Mouse (Mus musculus) midbrain, embryonic 16.5 days (tissue): ENCODE results near the gene Psmd11. TPM values are rescaled to one million over a fixed set of nuclear protein-coding genes. Genes with fewer than 3 reads are reported as not detected.
"Not testable (repeated sequence)": the region's sequence is repeated elsewhere in the genome, so short reads cannot be mapped to it uniquely, and the experiment has no call there.

Experiments
- ATAC-seq: fragments of 200-750 bp; cut with Nextera tagmentation; 2 replicates; pipeline ENCODE4 v1.8.0; 2017; ENCODE audit warnings: moderate TSS enrichment
- H3K27ac ChIP-seq: fragments of 300-500 bp; sonication (generic); 2 replicates; pipeline ENCODE4 v1.5.1; 2014; ENCODE audit warnings: mild to moderate bottlenecking, low read length, mixed read lengths
- H3K27me3 ChIP-seq: fragments of 300-500 bp; sonication (generic); 2 replicates; pipeline ENCODE4 v1.6.1; 2014; ENCODE audit warnings: low read depth, low read length, mixed read lengths; ENCODE audit not compliant: control insufficient read depth, insufficient read depth
- H3K36me3 ChIP-seq: fragments of 300-500 bp; sonication (generic); 2 replicates; pipeline ENCODE4 v1.6.1; 2014; ENCODE audit warnings: mild to moderate bottlenecking, low read length, moderate library complexity, mixed read lengths; ENCODE audit not compliant: control insufficient read depth, insufficient read depth
- H3K4me1 ChIP-seq: fragments of 300-500 bp; sonication (generic); 2 replicates; pipeline ENCODE4 v1.6.1; 2014; ENCODE audit warnings: mild to moderate bottlenecking, low read length, mixed read lengths; ENCODE audit not compliant: control insufficient read depth, insufficient read depth
- H3K4me2 ChIP-seq: fragments of 300-500 bp; sonication (generic); 2 replicates; pipeline ENCODE4 v1.6.1; 2014; ENCODE audit warnings: mild to moderate bottlenecking, low read length, mixed read lengths
- H3K4me3 ChIP-seq: fragments of 300-500 bp; sonication (generic); 2 replicates; pipeline ENCODE4 v1.5.1; 2014; ENCODE audit warnings: low read depth, mild to moderate bottlenecking, low read length, moderate library complexity, mixed read lengths
- H3K9ac ChIP-seq: fragments of 300-500 bp; sonication (generic); 2 replicates; pipeline ENCODE4 v1.6.1; 2014; ENCODE audit warnings: low read depth, low read length, mixed read lengths
- H3K9me3 ChIP-seq: fragments of 300-500 bp; sonication (generic); replicated peaks from 2 replicates; pipeline ENCODE4 v1.6.1; 2014; ENCODE audit warnings: mild to moderate bottlenecking, low read length, mixed read lengths; ENCODE audit not compliant: control insufficient read depth, poor library complexity, severe bottlenecking
- WGBS: fragments of 180-500 bp; shearing (Covaris S2); extraction: QIAGEN DNeasy Blood & Tissue Kit; methylation state at CpG from one replicate; pipeline ENCODE4 v1.1.7; 2014; 5-methylcytosine and 5-hydroxymethylcytosine counted together
- polyA plus RNA-seq: library from polyadenylated mRNA; unstranded; fragments of >200 nt; fragmentation: Nextera tagmentation; extraction: Ambion mirVana; gene quantifications from 2 replicates; pipeline ENCODE4 v1.2.1, GENCODE M21; 2015

Psmd11 gene
- polyA plus RNA-seq, 1 experiment from 2014 or later, result 270 TPM

GRCm38 (mm10) chr11:80452242-80452641 lies 23.8 kb downstream of the Psmd11 start:
- peaks cover 5% of the 10 kb centered on the region; the same call in 1 of the 2 replicates for H3K36me3 ChIP-seq
- no peak overlapping the region for H3K27ac ChIP-seq
- H3K4me3 ChIP-seq, result no peak overlapping the region
- ATAC-seq, result no peak
- no peak overlapping the region for H3K9ac ChIP-seq
- no peaks in the 10 kb centered on the region for H3K27me3 ChIP-seq
- 88% methylated on average over 3 of the region's 3 CpGs for WGBS
- no peaks in the 10 kb centered on the region for H3K4me1 ChIP-seq
- H3K9me3 ChIP-seq, result no peaks in the 10 kb centered on the region
- H3K4me2 ChIP-seq, result no peak overlapping the region

GRCm38 (mm10) chr11:80453198-80453597 lies 24.8 kb downstream of the Psmd11 start:
- Histone ChIP-seq H3K4me1 (no peaks in the 10 kb centered on the region), H3K9ac (no peak overlapping the region), H3K27ac (no peak overlapping the region), H3K9me3 (no peaks in the 10 kb centered on the region), H3K36me3 (peaks cover 2% of the 10 kb centered on the region; the same call in 1 of the 2 replicates), H3K4me2 (no peak overlapping the region), H3K4me3 (no peak overlapping the region), H3K27me3 (no peaks in the 10 kb centered on the region)
- ATAC-seq, result no peak
- WGBS, result 92% methylated on average over 1 of the region's 1 CpGs

- peaks cover 41% of the 10 kb centered on the region for H3K36me3 ChIP-seq
- not testable (repeated sequence) for H3K27me3 ChIP-seq, H3K4me2 ChIP-seq, H3K27ac ChIP-seq, H3K9me3 ChIP-seq, H3K4me1 ChIP-seq, H3K4me3 ChIP-seq, H3K9ac ChIP-seq, ATAC-seq
- 92% methylated on average over 4 of the region's 4 CpGs for WGBS
Measured at GRCm38 (mm10) chr11:80463605-80464130, 35.3 kb downstream of the Psmd11 start.

GRCm38 (mm10) chr11:80471836-80472605 lies 43.6 kb downstream of the Psmd11 start:
- ATAC-seq, result no peak
- WGBS, result 75% methylated on average over 16 of the region's 16 CpGs
- Histone ChIP-seq H3K27me3 (no peaks in the 10 kb centered on the region), H3K36me3 (peaks cover 15% of the 10 kb centered on the region), H3K27ac (no peak overlapping the region), H3K9me3 (no peaks in the 10 kb centered on the region), H3K4me2 (no peak overlapping the region), H3K9ac (no peak overlapping the region), H3K4me3 (no peak overlapping the region), H3K4me1 (no peaks in the 10 kb centered on the region; the same call in 1 of the 2 replicates)

- Histone ChIP-seq H3K9me3 (no peaks in the 10 kb centered on the region), H3K27me3 (no peaks in the 10 kb centered on the region), H3K4me1 (no peaks in the 10 kb centered on the region; the same call in 1 of the 2 replicates), H3K4me2 (no peak overlapping the region), H3K27ac (no peak overlapping the region), H3K36me3 (peaks cover 8% of the 10 kb centered on the region), H3K9ac (no peak overlapping the region), H3K4me3 (no peak overlapping the region)
- 32% methylated on average over 2 of the region's 2 CpGs for WGBS
- ATAC-seq, result no peak
Measured at GRCm38 (mm10) chr11:80474175-80474691, 45.8 kb downstream of the Psmd11 start.

GRCm38 (mm10) chr11:80474846-80475245 lies 46.4 kb downstream of the Psmd11 start:
- H3K4me3 ChIP-seq, result no peak overlapping the region
- H3K27ac ChIP-seq, result no peak overlapping the region
- peaks cover 5% of the 10 kb centered on the region for H3K36me3 ChIP-seq
- no peak overlapping the region for H3K4me2 ChIP-seq
- H3K9ac ChIP-seq, result no peak overlapping the region
- no peaks in the 10 kb centered on the region for H3K9me3 ChIP-seq
- ATAC-seq, result no peak
- no peaks in the 10 kb centered on the region for H3K27me3 ChIP-seq
- H3K4me1 ChIP-seq, result no peaks in the 10 kb centered on the region; the same call in 1 of the 2 replicates
- WGBS, result 96% methylated on average over 11 of the region's 11 CpGs

GRCm38 (mm10) chr11:80475544-80475943 lies 47.1 kb downstream of the Psmd11 start:
- ATAC-seq, result no peak

GRCm38 (mm10) chr11:80476222-80477189 lies 48.1 kb downstream of the Psmd11 start, which contains the start of gene Cdk5r1:
Cdk5r1 (plus strand) TSS chr11:80477023.
- under 1% methylated on average over 54 of the region's 116 CpGs for WGBS
- peak within 1 kb of the TSS; percentile 86 for H3K4me3 ChIP-seq
- ATAC-seq, result peak; percentile 89
- no peaks in the 10 kb centered on the region for H3K27me3 ChIP-seq
- peaks cover 5% of the 10 kb centered on the region for H3K4me1 ChIP-seq
- H3K27ac ChIP-seq, result peak within 1 kb of the TSS; percentile 99
- peak within 1 kb of the TSS; percentile 99 for H3K9ac ChIP-seq
- no peaks in the 10 kb centered on the region for H3K9me3 ChIP-seq
- no peaks in the 10 kb centered on the region; the same call in 1 of the 2 replicates for H3K36me3 ChIP-seq
- H3K4me2 ChIP-seq, result peak within 1 kb of the TSS; percentile 83

More at GRCm38 (mm10) chr11:80475544-80475943, 47.1 kb downstream of the Psmd11 start:
- no peaks in the 10 kb centered on the region; the same call in 1 of the 2 replicates for H3K36me3 ChIP-seq
- 85% methylated on average over 9 of the region's 9 CpGs for WGBS
- H3K4me1 ChIP-seq, result no peaks in the 10 kb centered on the region; the same call in 1 of the 2 replicates
- H3K27me3 ChIP-seq, result no peaks in the 10 kb centered on the region
- H3K27ac ChIP-seq, result peak overlapping the region; percentile 95; the same call in 1 of the 2 replicates
- H3K4me3 ChIP-seq, result no peak overlapping the region
- no peak overlapping the region for H3K4me2 ChIP-seq
- no peaks in the 10 kb centered on the region for H3K9me3 ChIP-seq
- no peak overlapping the region for H3K9ac ChIP-seq
